Mouse (Mus musculus): ENCODE data around the gene Sec24d. TPM values are rescaled to one million over a fixed set of nuclear protein-coding genes. Genes with fewer than 3 reads are reported as not detected.
A peak's percentile ranks its signal among the peaks of the same experiment; 100 is the strongest.
"Not testable (repeated sequence)": the region's sequence is repeated elsewhere in the genome, so short reads cannot be mapped to it uniquely, and the experiment has no call there.

Gene Sec24d
- polyA plus RNA-seq, 1 experiment from 2014 or later, result 16.1 TPM

- Histone ChIP-seq H3K27ac (no peak overlapping the region), H3K36me3 (replicated peaks; ENCODE audit: control insufficient read depth, insufficient read depth) (no peaks in the 10 kb centered on the region), H3K9me3 (ENCODE audit: control insufficient read depth, low read length) (no peaks in the 10 kb centered on the region), H3K9ac (no peak overlapping the region), H3K27me3 (ENCODE audit: control insufficient read depth, insufficient read depth, low read length) (no peaks in the 10 kb centered on the region), H3K4me3 (replicated peaks; ENCODE audit: low read length) (no peak overlapping the region), H3K4me1 (replicated peaks; ENCODE audit: control insufficient read depth, insufficient read depth, low read length) (no peaks in the 10 kb centered on the region), H3K4me2 (replicated peaks) (no peak overlapping the region)
- no peak for DNase-seq (ENCODE audit: low spot score)
- 83% methylated on average over 6 of the region's 6 CpGs for WGBS
- no peak for ATAC-seq (ENCODE audit: low FRiP score)
These were observed 76.4 kb downstream of the Sec24d start for GRCm38 (mm10) chr3:123343690-123344089.

GRCm38 (mm10) chr3:123348080-123348802, 81.0 kb downstream of the Sec24d start:
- no peak for DNase-seq (ENCODE audit: low spot score)
- WGBS, result 90% methylated on average over 12 of the region's 12 CpGs
- no peaks in the 10 kb centered on the region for H3K36me3 ChIP-seq (replicated peaks; ENCODE audit: control insufficient read depth, insufficient read depth)

DNA sequence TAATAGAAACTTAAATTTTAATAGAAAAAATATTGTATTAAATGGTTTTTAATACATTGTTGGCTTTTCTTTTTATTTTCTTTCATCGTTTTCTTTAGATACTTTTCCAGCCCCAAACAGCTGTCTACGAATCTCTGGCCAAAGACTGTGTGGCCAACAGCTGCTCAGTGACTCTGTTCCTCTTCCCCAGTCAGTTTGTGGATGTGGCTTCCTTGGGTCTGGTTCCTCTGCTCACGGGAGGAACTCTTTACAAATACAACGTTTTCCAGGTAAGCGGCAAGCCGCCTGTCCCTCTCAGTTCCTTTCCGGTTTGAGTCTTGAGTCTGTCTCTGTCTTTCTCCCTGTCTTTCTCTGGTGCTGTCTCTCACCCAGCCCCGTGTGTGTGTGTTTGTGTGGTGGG, 83.3 kb downstream of the Sec24d start:
- WGBS, result 87% methylated on average over 8 of the region's 8 CpGs
- ATAC-seq (ENCODE audit: low FRiP score) (no peak), DNase-seq (ENCODE audit: low spot score) (no peak)
- Histone ChIP-seq H3K4me1 (replicated peaks; ENCODE audit: control insufficient read depth, insufficient read depth, low read length) (no peaks in the 10 kb centered on the region), H3K36me3 (replicated peaks; ENCODE audit: control insufficient read depth, insufficient read depth) (no peaks in the 10 kb centered on the region), H3K27me3 (ENCODE audit: control insufficient read depth, insufficient read depth, low read length) (no peaks in the 10 kb centered on the region), H3K4me2 (replicated peaks) (no peak overlapping the region), H3K27ac (no peak overlapping the region), H3K4me3 (replicated peaks; ENCODE audit: low read length) (no peak overlapping the region), H3K9me3 (ENCODE audit: control insufficient read depth, low read length) (no peaks in the 10 kb centered on the region), H3K9ac (no peak overlapping the region)

More at GRCm38 (mm10) chr3:123348080-123348802, 81.0 kb downstream of the Sec24d start:
- no peak for ATAC-seq (ENCODE audit: low FRiP score)
- no peak overlapping the region for H3K9ac ChIP-seq
- no peaks in the 10 kb centered on the region for H3K9me3 ChIP-seq (ENCODE audit: control insufficient read depth, low read length)
- H3K4me3 ChIP-seq (replicated peaks; ENCODE audit: low read length), result no peak overlapping the region
- H3K4me1 ChIP-seq (replicated peaks; ENCODE audit: control insufficient read depth, insufficient read depth, low read length), result no peaks in the 10 kb centered on the region
- no peak overlapping the region for H3K4me2 ChIP-seq (replicated peaks)
- no peaks in the 10 kb centered on the region for H3K27me3 ChIP-seq (ENCODE audit: control insufficient read depth, insufficient read depth, low read length)
- H3K27ac ChIP-seq, result no peak overlapping the region

DNA sequence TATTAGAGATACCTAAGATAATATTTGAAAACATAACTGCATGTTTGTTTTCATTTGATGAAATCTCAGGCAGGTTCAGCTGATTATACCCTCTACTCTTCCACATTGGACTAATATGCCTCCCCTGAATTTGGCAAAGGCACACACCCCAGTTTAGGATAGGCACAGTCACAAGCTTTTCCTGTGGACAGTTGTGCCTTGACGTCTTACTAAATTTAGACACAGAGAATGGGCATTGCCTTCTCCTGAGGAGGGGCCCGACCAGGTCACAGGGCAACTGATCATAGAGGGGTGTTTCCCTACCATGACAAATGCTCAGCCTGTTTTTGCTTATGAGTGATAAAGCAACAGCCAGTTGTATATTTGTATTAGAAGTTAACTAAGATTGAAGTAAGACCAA, 84.3 kb downstream of the Sec24d start:
- no peak overlapping the region for H3K4me3 ChIP-seq (replicated peaks; ENCODE audit: low read length)
- no peak overlapping the region for H3K27ac ChIP-seq
- H3K9me3 ChIP-seq (ENCODE audit: control insufficient read depth, low read length), result no peaks in the 10 kb centered on the region
- H3K9ac ChIP-seq, result no peak overlapping the region
- no peaks in the 10 kb centered on the region for H3K27me3 ChIP-seq (ENCODE audit: control insufficient read depth, insufficient read depth, low read length)
- H3K4me1 ChIP-seq (replicated peaks; ENCODE audit: control insufficient read depth, insufficient read depth, low read length), result no peaks in the 10 kb centered on the region
- DNase-seq (ENCODE audit: low spot score) (no peak), ATAC-seq (ENCODE audit: low FRiP score) (no peak)
- no peak overlapping the region for H3K4me2 ChIP-seq (replicated peaks)
- no peaks in the 10 kb centered on the region for H3K36me3 ChIP-seq (replicated peaks; ENCODE audit: control insufficient read depth, insufficient read depth)
- WGBS, result 82% methylated on average over 2 of the region's 2 CpGs

DNA sequence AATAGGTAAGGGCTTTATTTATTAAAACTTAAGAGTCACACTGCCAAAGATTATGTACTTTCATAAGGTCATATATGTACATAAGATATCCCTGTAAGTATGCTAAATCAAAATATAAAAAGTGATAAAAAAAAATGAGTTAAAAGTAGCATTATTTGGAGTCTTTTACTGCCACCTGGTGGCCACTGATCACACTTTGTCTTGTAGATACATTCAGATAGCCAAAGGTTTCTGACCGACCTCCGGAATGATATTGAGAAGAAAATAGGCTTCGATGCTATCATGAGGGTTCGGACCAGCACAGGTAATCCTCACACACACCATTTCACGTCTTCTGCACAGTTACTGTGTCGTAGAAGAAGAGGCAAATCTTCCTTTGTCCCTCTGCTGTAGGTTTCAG, 85.9 kb downstream of the Sec24d start:
- Histone ChIP-seq H3K36me3 (replicated peaks; ENCODE audit: control insufficient read depth, insufficient read depth) (no peaks in the 10 kb centered on the region), H3K4me1 (replicated peaks; ENCODE audit: control insufficient read depth, insufficient read depth, low read length) (no peaks in the 10 kb centered on the region), H3K9me3 (ENCODE audit: control insufficient read depth, low read length) (no peaks in the 10 kb centered on the region), H3K9ac (no peak overlapping the region), H3K27me3 (ENCODE audit: control insufficient read depth, insufficient read depth, low read length) (no peaks in the 10 kb centered on the region), H3K4me3 (replicated peaks; ENCODE audit: low read length) (no peak overlapping the region), H3K27ac (no peak overlapping the region), H3K4me2 (replicated peaks) (no peak overlapping the region)
- ATAC-seq (ENCODE audit: low FRiP score) (no peak), DNase-seq (ENCODE audit: low spot score) (peak; percentile 83)
- 69% methylated on average over 6 of the region's 6 CpGs for WGBS

DNA sequence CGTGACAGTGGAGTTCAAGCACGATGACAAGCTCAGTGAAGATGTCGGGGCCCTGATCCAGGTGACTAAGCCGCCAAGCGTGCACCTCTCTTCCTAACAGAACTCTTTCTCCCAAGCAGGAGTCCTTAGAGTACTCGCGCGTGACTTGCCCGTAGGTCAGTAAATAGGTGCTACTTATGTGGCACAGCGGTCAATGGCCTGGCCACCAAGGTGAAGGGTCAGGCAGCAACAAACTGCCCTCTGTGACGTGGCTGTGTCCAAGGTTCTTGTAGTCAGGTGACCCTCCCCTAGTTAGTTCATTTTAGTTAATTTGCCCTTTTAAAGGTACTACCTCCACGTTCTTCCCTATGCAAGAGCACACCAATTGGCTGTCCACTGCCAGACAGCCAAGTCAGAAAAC, 86.4 kb downstream of the Sec24d start:
- Histone ChIP-seq H3K9ac (no peak overlapping the region), H3K36me3 (replicated peaks; ENCODE audit: control insufficient read depth, insufficient read depth) (no peaks in the 10 kb centered on the region), H3K27ac (no peak overlapping the region), H3K4me3 (replicated peaks; ENCODE audit: low read length) (no peak overlapping the region), H3K27me3 (ENCODE audit: control insufficient read depth, insufficient read depth, low read length) (no peaks in the 10 kb centered on the region), H3K9me3 (ENCODE audit: control insufficient read depth, low read length) (no peaks in the 10 kb centered on the region), H3K4me1 (replicated peaks; ENCODE audit: control insufficient read depth, insufficient read depth, low read length) (no peaks in the 10 kb centered on the region), H3K4me2 (replicated peaks) (no peak overlapping the region)
- ATAC-seq (ENCODE audit: low FRiP score) (no peak; the same call in 1 of the 2 replicates), DNase-seq (ENCODE audit: low spot score) (no peak)
- WGBS, result 91% methylated on average over 12 of the region's 12 CpGs

GRCm38 (mm10) chr3:123354388-123354787, 87.1 kb downstream of the Sec24d start:
- no peaks in the 10 kb centered on the region for H3K9me3 ChIP-seq (ENCODE audit: control insufficient read depth, low read length)
- H3K4me3 ChIP-seq (replicated peaks; ENCODE audit: low read length), result no peak overlapping the region
- H3K27ac ChIP-seq, result no peak overlapping the region
- no peak for DNase-seq (ENCODE audit: low spot score)
- no peak overlapping the region for H3K9ac ChIP-seq
- no peaks in the 10 kb centered on the region for H3K27me3 ChIP-seq (ENCODE audit: control insufficient read depth, insufficient read depth, low read length)
- no peak overlapping the region for H3K4me2 ChIP-seq (replicated peaks)
- 92% methylated on average over 9 of the region's 9 CpGs for WGBS
- no peak for ATAC-seq (ENCODE audit: low FRiP score)
- no peaks in the 10 kb centered on the region for H3K4me1 ChIP-seq (replicated peaks; ENCODE audit: control insufficient read depth, insufficient read depth, low read length)
- H3K36me3 ChIP-seq (replicated peaks; ENCODE audit: control insufficient read depth, insufficient read depth), result no peaks in the 10 kb centered on the region

- Histone ChIP-seq H3K4me3 (replicated peaks; ENCODE audit: low read length) (no peak overlapping the region), H3K36me3 (replicated peaks; ENCODE audit: control insufficient read depth, insufficient read depth) (no peaks in the 10 kb centered on the region; the same call in 1 of the 2 replicates), H3K27ac (no peak overlapping the region), H3K9me3 (ENCODE audit: control insufficient read depth, low read length) (no peaks in the 10 kb centered on the region), H3K9ac (no peak overlapping the region), H3K4me1 (replicated peaks; ENCODE audit: control insufficient read depth, insufficient read depth, low read length) (no peaks in the 10 kb centered on the region), H3K4me2 (replicated peaks) (no peak overlapping the region), H3K27me3 (ENCODE audit: control insufficient read depth, insufficient read depth, low read length) (no peaks in the 10 kb centered on the region)
- no peak for DNase-seq (ENCODE audit: low spot score)
- WGBS, result 80% methylated on average over 4 of the region's 4 CpGs
- no peak for ATAC-seq (ENCODE audit: low FRiP score)
These were observed 89.2 kb downstream of the Sec24d start for GRCm38 (mm10) chr3:123356377-123356991.

GRCm38 (mm10) chr3:123366820-123367219, 99.6 kb downstream of the Sec24d start:
- H3K27ac ChIP-seq; H3K4me1 ChIP-seq (replicated peaks; ENCODE audit: control insufficient read depth, insufficient read depth, low read length); DNase-seq (ENCODE audit: low spot score); H3K4me2 ChIP-seq (replicated peaks); ATAC-seq (ENCODE audit: low FRiP score); H3K27me3 ChIP-seq (ENCODE audit: control insufficient read depth, insufficient read depth, low read length); H3K4me3 ChIP-seq (replicated peaks; ENCODE audit: low read length); H3K9ac ChIP-seq; H3K9me3 ChIP-seq (ENCODE audit: control insufficient read depth, low read length): not testable (repeated sequence)
- H3K36me3 ChIP-seq (replicated peaks; ENCODE audit: control insufficient read depth, insufficient read depth), result peaks cover 53% of the 10 kb centered on the region
- WGBS, result 95% methylated on average over 2 of the region's 2 CpGs
